Mouse (Mus musculus) cerebellum, postnatal 14 days (tissue): Measurements from ENCODE around the gene Pes1.
"Not testable (repeated sequence)": the region's sequence is repeated elsewhere in the genome, so short reads cannot be mapped to it uniquely, and the experiment has no call there.

Source experiments
- DNase-seq, 2 experiments: peaks; one replicate each; pipeline ENCODE4 v3.0.0; 2021; ENCODE audit warnings: mixed read lengths in 2 of 2

Pes1 gene

DNA sequence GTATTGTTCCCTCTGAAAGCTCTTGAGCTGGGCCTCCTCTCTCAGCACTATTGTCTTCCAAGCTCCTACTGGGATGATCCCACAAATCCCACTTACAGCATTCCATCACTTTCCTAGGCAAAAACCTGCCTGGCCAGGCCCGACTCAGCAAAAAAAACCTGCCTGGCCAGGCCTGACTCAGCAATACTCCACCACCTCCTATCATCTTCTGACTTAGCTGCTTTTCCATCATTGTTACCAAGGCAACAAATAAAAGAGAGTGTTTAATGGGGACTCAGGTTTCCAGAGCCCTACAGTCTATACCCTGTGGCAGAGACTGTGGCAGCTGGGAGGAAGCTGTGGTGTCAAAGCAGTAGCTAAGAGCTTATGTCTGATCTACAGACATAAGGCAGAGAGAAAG is 48.8 kb downstream of the Pes1 start:
- no peak for DNase-seq

DNA sequence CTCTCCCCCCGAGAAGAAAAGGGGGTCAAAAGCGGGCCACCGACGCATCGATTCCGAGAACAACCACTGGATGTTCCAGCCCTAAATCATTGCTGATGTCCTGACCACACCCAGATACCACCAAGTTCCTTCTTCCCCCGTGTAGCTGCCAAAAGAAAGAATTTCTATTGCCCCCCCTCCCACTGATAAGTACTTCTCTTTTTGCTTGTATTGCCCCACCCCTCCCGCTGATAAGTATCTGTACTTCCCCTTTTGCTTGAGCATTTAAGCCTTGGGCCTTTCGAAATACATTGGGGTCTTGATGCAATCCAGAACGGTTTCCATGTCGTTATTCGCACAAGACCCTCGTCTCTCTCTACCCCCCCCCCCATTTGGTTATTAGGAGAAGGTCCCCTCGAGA is 52.0 kb downstream of the Pes1 start:
- not testable (repeated sequence) for DNase-seq

DNA sequence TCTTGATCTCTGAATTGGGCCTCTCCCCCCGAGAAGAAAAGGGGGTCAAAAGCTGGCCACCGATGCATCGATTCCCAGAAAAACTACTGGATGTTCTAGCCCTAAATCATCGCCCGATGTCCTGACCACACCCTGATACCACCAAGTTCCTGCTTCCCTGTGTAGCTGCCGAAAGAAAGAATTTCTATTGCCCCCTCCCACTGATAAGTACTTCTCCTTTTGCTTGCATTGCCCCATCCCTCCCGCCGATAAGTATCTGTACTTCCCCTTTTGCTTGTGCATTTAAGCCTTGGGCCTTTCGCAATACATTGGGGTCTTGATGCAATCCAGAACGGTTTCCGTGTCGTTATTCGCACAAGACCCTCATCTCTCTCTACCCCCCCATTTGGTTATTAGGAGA is 58.3 kb downstream of the Pes1 start:
- DNase-seq: not testable (repeated sequence)

DNA sequence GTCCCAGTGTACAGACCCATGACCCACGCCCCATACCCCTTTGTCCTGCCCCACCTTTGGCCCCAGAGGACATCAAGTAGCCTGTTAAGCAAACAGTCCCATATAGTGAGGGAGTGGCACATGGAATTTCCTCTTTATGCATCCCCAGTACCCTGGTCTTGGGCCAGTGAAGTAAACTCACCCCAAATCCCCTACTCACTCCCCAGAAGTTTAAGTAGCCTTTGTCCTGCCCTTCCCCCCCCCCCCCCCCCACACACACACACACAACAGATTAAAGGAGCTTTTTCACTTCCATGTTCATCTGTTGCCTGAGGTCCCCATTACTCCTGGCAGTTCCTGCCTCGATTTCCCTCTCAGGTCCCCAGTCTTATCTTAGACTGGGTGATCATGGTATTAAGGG is 59.5 kb downstream of the Pes1 start:
- DNase-seq: no peak

DNA sequence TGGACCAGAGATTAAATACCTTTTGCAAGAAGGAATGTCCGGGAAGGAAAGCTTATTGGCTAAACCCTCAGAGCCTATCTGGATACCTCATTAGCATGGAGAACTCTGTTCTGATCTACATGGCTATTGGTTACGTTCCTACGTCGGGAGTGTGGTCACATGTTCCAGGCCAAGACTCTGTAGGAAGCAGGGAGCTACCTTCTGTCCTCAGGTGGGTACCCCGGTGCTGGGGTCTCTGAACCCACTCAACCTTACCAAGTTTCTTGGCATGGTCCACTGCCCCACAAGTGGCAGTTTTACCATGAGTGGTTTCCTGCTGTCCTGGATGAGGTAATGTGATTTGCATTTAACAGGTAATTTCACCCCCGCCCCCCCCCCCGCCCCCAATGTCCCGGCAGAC is 63.3 kb downstream of the Pes1 start:
- DNase-seq: no peak

DNA sequence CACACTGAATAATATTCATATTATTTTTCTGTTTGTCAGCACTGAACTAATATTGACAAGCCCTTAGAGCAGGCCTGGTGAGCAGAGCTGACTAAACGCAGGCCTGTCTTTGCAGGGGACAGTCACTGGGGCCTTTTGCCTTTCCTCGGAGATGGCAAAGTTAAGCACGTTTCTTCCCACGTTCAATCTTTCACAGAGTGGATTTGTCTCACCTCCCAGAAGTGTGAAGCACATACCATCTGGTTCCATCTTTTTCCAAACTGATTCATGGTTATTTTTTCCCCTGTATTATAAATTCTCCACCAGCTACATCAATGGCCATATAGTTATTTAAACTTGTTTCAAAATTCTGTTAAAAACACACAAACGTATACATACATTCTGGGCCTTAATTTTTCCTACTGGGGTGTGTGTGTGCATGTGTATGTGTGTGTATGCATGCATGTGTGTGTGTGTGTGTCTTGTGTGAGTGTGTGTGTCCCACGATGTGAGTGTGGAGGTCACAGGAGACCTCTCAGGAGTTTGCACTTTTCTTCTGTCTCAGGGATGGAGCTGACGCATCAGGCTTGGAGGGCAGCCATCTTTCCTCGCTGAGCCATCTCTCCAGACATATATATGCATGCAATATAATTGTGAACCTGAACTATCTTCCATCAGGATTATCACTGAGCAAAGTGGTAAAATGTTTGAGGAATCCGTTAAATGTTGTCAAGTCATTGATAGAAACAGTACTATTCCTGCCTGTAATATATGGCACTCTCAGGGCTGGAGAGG is 64.0 kb downstream of the Pes1 start:
- no peak for DNase-seq

DNA sequence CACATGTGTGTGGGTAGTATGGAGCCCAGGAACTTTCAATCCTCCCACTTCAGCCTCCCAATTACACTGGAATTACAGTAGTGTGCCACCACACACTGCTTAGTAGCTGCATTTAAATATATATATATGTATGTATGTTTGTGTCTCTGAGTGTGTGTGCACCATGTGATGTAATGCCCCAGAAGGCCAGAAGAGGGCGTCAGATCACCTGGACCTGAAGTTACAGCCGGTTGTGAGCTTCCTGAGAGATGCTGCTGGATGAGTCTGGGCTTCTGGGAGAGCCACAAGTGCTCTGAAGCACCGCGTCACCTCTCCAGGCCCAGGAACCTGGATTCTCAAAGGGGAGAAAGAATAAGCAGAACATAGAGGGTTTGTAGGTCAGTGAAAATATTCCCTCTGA is 65.6 kb downstream of the Pes1 start:
- DNase-seq: no peak
